Mouse (Mus musculus): ENCODE data around the gene Thbd. TPM values are rescaled to one million over a fixed set of nuclear protein-coding genes. Genes with fewer than 3 reads are reported as not detected.

Thbd gene
- 10.4 TPM for polyA plus RNA-seq (2015; fragmentation: Illumina TruSeq; extraction: RNeasy Lipid Tissue Mini Kit (QIAGEN cat#74804); ENCODE audit: low read depth, low replicate concordance)

GRCm38 (mm10) chr2:148407870-148408760 is at the start of gene Thbd:
TSS of gene Thbd (minus strand) at chr2:148408188.

GRCm38 (mm10) chr2:148443249-148443958 is 35.4 kb upstream of the Thbd start, which contains the start of gene Cd93:
TSS of gene Cd93 (minus strand) at chr2:148443563.

GRCm38 (mm10) chr2:148395131-148396051 is 12.6 kb downstream of the Thbd start, which contains the start of gene Sstr4:
TSS of gene Sstr4 (plus strand) at chr2:148395344.

Other genes with a start within 250 kb of the Thbd start
- gene Sstr4, start 12.8 kb downstream of the Thbd start, polyA plus RNA-seq (2015; fragmentation: Illumina TruSeq; extraction: RNeasy Lipid Tissue Mini Kit (QIAGEN cat#74804); ENCODE audit: low read depth, low replicate concordance): 12.7 TPM
- gene Cd93, start 35.4 kb upstream of the Thbd start, polyA plus RNA-seq (2015; fragmentation: Illumina TruSeq; extraction: RNeasy Lipid Tissue Mini Kit (QIAGEN cat#74804); ENCODE audit: low read depth, low replicate concordance): 3.0 TPM

Measured in brain, adult 10 weeks (tissue).